Mouse (Mus musculus) embryonic facial prominence, embryonic 12.5 days (tissue): Measurements from ENCODE around the gene Mitf. TPM values are rescaled to one million over a fixed set of nuclear protein-coding genes. Genes with fewer than 3 reads are reported as not detected.

Experiments
- ATAC-seq: fragments of 200-750 bp; cut with Nextera tagmentation; 2 replicates; pipeline ENCODE4 v1.8.0; 2017; ENCODE audit not compliant: insufficient number of reproducible peaks, insufficient read depth, low FRiP score, low TSS enrichment
- H3K27ac ChIP-seq: fragments of 300-500 bp; sonication (generic); 2 replicates; pipeline ENCODE4 v1.5.1; 2016; ENCODE audit warnings: mild to moderate bottlenecking
- H3K27me3 ChIP-seq: fragments of 300-500 bp; sonication (generic); 2 replicates; pipeline ENCODE4 v1.6.1; 2016; ENCODE audit warnings: mild to moderate bottlenecking, moderate library complexity
- H3K36me3 ChIP-seq: fragments of 300-500 bp; sonication (generic); 2 replicates; pipeline ENCODE4 v1.6.1; 2016; ENCODE audit warnings: mild to moderate bottlenecking
- H3K4me1 ChIP-seq: fragments of 300-500 bp; sonication (generic); 2 replicates; pipeline ENCODE4 v1.6.1; 2016
- H3K4me2 ChIP-seq: fragments of 300-500 bp; sonication (generic); replicated peaks from 2 replicates; pipeline ENCODE4 v1.6.1; 2016; ENCODE audit warnings: mild to moderate bottlenecking, moderate library complexity
- H3K4me3 ChIP-seq: fragments of 300-500 bp; sonication (generic); 2 replicates; pipeline ENCODE4 v1.5.1; 2016; ENCODE audit warnings: mild to moderate bottlenecking
- H3K9ac ChIP-seq: fragments of 300-500 bp; sonication (generic); 2 replicates; pipeline ENCODE4 v1.6.1; 2016; ENCODE audit warnings: mild to moderate bottlenecking, moderate library complexity
- H3K9me3 ChIP-seq: fragments of 300-500 bp; sonication (generic); 2 replicates; pipeline ENCODE4 v1.6.1; 2016; ENCODE audit warnings: mild to moderate bottlenecking, moderate library complexity
- WGBS: fragments of 180-500 bp; shearing (Covaris S2); methylation state at CpG from one replicate; pipeline ENCODE4 v1.1.7; 2016; 5-methylcytosine and 5-hydroxymethylcytosine counted together
- polyA plus RNA-seq: library from polyadenylated mRNA; unstranded; fragments of >200 nt; fragmentation: Nextera tagmentation; extraction: Ambion mirVana; gene quantifications from 2 replicates; pipeline ENCODE4 v1.2.1, GENCODE M21; 2016

Gene Mitf
- polyA plus RNA-seq, 1 experiment from 2014 or later = 2.3 TPM

DNA sequence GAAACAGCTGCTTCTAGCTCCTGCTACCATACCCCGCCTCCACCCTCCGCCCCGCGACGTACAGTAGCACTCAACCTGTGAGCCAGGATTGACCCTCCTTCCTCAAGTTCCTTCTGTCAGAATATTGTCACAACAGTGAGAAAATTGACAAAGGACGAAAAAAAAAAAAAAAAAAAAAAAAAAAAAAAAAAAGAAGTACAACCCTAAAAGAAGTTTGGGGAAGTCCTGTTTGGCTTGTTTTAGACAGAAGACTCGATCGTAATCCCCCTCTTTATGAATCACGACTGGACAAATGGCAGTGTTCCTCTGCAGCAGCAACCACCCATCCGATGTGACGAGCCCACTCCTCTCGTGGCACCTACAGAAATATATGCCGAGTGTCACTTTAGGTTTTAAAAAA lies 255.0 kb downstream of the Mitf start:
- 88% methylated on average over 13 of the region's 13 CpGs for WGBS
- no peak overlapping the region for H3K27ac ChIP-seq
- H3K4me3 ChIP-seq = no peak overlapping the region
- H3K9me3 ChIP-seq = no peaks in the 10 kb centered on the region
- no peak for ATAC-seq
- no peak overlapping the region for H3K9ac ChIP-seq
- no peaks in the 10 kb centered on the region for H3K4me1 ChIP-seq
- H3K27me3 ChIP-seq = no peaks in the 10 kb centered on the region
- no peak overlapping the region for H3K4me2 ChIP-seq
- no peaks in the 10 kb centered on the region for H3K36me3 ChIP-seq

DNA sequence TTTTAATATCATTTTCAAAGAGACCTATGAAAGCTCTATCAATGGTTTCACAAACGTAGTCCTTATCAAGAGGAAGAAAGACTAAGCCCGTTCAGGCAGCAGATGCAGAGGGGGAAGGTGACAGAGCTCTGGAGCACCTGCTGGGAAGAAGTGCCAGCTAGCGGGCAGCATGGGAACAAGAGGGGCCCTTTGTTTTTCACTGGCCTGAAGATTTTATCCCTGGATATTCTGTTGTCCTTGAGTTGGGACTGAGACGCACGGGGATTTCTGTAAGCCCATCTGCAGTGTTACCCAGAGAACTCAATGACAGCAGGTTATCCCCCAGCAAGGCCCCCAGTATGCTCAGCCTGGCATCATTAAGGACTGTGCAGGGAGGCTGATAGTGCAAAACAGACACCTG lies 258.1 kb downstream of the Mitf start:
- Histone ChIP-seq H3K4me2 (no peak overlapping the region), H3K9me3 (no peaks in the 10 kb centered on the region), H3K36me3 (no peaks in the 10 kb centered on the region), H3K4me3 (no peak overlapping the region), H3K4me1 (no peaks in the 10 kb centered on the region), H3K27me3 (no peaks in the 10 kb centered on the region), H3K9ac (no peak overlapping the region), H3K27ac (no peak overlapping the region)
- ATAC-seq = no peak
- 30% methylated on average over 5 of the region's 5 CpGs for WGBS

DNA sequence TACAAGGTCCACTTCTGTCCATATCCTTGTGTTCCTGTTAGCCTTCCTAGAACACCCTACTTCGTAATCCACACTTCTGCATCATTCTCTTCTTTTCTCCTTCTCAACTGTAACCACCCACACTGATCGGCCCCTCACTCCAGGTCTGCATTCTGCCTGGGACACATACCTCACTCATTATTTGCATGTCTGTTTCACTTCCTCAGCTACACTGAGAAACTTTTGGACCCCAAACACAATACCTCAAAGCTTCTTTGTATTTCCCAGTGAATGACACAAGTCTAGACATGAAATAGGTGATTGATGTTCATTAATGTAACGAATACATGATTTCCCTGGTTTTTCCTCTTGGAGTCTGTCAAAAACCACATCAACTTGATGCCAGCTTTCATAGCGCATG lies 259.6 kb downstream of the Mitf start:
- ATAC-seq = no peak
- Histone ChIP-seq H3K9ac (no peak overlapping the region), H3K4me1 (no peaks in the 10 kb centered on the region), H3K27ac (no peak overlapping the region), H3K36me3 (no peaks in the 10 kb centered on the region), H3K9me3 (no peaks in the 10 kb centered on the region), H3K4me3 (no peak overlapping the region), H3K4me2 (no peak overlapping the region), H3K27me3 (no peaks in the 10 kb centered on the region)
- 87% methylated on average over 4 of the region's 4 CpGs for WGBS

Other genes starting within 250 kb of the Mitf start
- 15.0 and 16.5 TPM in 2 replicates for gene Frmd4b, start 189.5 kb upstream of the Mitf start, polyA plus RNA-seq